In genomic region chr3:134014805-134015204, GRCm38 (mm10) we compare ENCODE assay signal across 10 mouse cellular contexts.
A peak's percentile ranks its signal among the peaks of the same experiment; 100 is the strongest.
DNase-seq lines count a peak whose midpoint lies in the region; ATAC-seq lines count a peak whose summit lies in the region.
"Had no signal": no experiment of that assay in that cellular context is flagged by ENCODE, and none has a peak within 500 bp of the region (broad histone marks: within the 10 kb centered on the region; RNA-seq: fewer than 3 reads in every experiment).

No protein-coding gene starts in this region.

- 42% methylated on average over 2 of the region's 2 CpGs for WGBS in forebrain, embryonic 15.5 days
- 71% methylated on average over 2 of the region's 2 CpGs for WGBS in midbrain, embryonic 10.5 days

- H3K27ac ChIP-seq in forebrain, embryonic 15.5 days (replicated peaks) = 0 out of 2 replicates have a peak overlapping the region, but pooled peaks have one; percentile 8
- H3K27ac ChIP-seq in midbrain, embryonic 10.5 days (replicated peaks) = peak overlapping the region; percentile 46
- H3K27ac ChIP-seq: lung, embryonic 15.5 days had no signal

- H3K9me3 ChIP-seq in forebrain, embryonic 15.5 days = no peaks in the 10 kb centered on the region
- H3K9me3 ChIP-seq in midbrain, embryonic 10.5 days (replicated peaks) = no peaks in the 10 kb centered on the region
- H3K9me3 ChIP-seq: lung, embryonic 15.5 days had no signal

- no peak overlapping the region for H3K4me2 ChIP-seq in forebrain, embryonic 15.5 days (replicated peaks)
- H3K4me2 ChIP-seq: lung, embryonic 15.5 days had no signal

- H3K9ac ChIP-seq in forebrain, embryonic 15.5 days (replicated peaks) = no peak overlapping the region
- H3K9ac ChIP-seq: lung, embryonic 15.5 days had no signal

- intact Hi-C loops in heart, postnatal 14 days (cut with DNase I) = no loop called here

- no peaks in the 10 kb centered on the region for H3K36me3 ChIP-seq in forebrain, embryonic 15.5 days
- no peaks in the 10 kb centered on the region for H3K36me3 ChIP-seq in midbrain, embryonic 10.5 days
- H3K36me3 ChIP-seq: lung, embryonic 15.5 days had no signal

- H3K4me1 ChIP-seq in forebrain, embryonic 15.5 days = peaks cover 9% of the 10 kb centered on the region
- H3K4me1 ChIP-seq in midbrain, embryonic 10.5 days = peaks cover 5% of the 10 kb centered on the region
- H3K4me1 ChIP-seq: lung, embryonic 15.5 days had no signal

- peak; percentile 19 for DNase-seq in 416B (ENCODE audit: low read depth)
- peak; percentile 74 for DNase-seq in MN1 (ENCODE audit: low spot score)
- no peak for DNase-seq in midbrain, embryonic 10.5 days (ENCODE audit: low spot score)
- no peak for DNase-seq in ovary, adult 18-20 months (ENCODE audit: low spot score)
- DNase-seq in adrenal gland, postnatal 36 days = no peak
- DNase-seq in heart, postnatal 14 days = no peak
- DNase-seq: adrenal gland, postnatal 25 days; cerebellum, postnatal 36 days had no signal

- H3K4me3 ChIP-seq in forebrain, embryonic 15.5 days = no peak overlapping the region
- H3K4me3 ChIP-seq in midbrain, embryonic 10.5 days = no peak overlapping the region
- H3K4me3 ChIP-seq: lung, embryonic 15.5 days had no signal

- no peaks in the 10 kb centered on the region for H3K27me3 ChIP-seq in forebrain, embryonic 15.5 days
- no peaks in the 10 kb centered on the region for H3K27me3 ChIP-seq in midbrain, embryonic 10.5 days (ENCODE audit: low read depth, poor library complexity, severe bottlenecking)
- H3K27me3 ChIP-seq: lung, embryonic 15.5 days had no signal

- peak; percentile 80 for ATAC-seq in forebrain, embryonic 15.5 days (replicated peaks)

Comparison
In these comparisons a context has a peak if more than half of its experiments do, and no peak if none do; other contexts are left out.
1. DNase-seq: peak in 416B (single experiment) and MN1 (single experiment); none in midbrain, embryonic 10.5 days (single experiment), ovary, adult 18-20 months (single experiment), adrenal gland, postnatal 36 days (0 of 2) and heart, postnatal 14 days (0 of 2).